Mouse (Mus musculus): ENCODE results near the gene Uts2b. TPM values are rescaled to one million over a fixed set of nuclear protein-coding genes. Genes with fewer than 3 reads are reported as not detected.

The Uts2b gene
- total and polyA plus RNA-seq, 3 experiments, result not detected

GRCm38 (mm10) chr16:27399026-27399718 lies 29.1 kb upstream of the Uts2b start:
- no peaks in the 10 kb centered on the region for H3K9me3 ChIP-seq (replicated peaks)
- ATAC-seq (ENCODE audit: extremely low read depth, insufficient number of reproducible peaks, low FRiP score, poor library complexity, severe bottlenecking) (no peak), DNase-seq (ENCODE audit: low spot score) (no peak)
- no peak overlapping the region for H3K4me3 ChIP-seq (ENCODE audit: low read depth, low read length)
- H3K27me3 ChIP-seq (ENCODE audit: insufficient read depth, low read length), result no peaks in the 10 kb centered on the region
- peaks cover 6% of the 10 kb centered on the region for H3K36me3 ChIP-seq (replicated peaks)
- H3K4me1 ChIP-seq (ENCODE audit: insufficient read depth, low read depth, low read length), result peaks cover 4% of the 10 kb centered on the region
- TF ChIP-seq POLR2AphosphoS5 (IDR thresholded peaks at IDR 0.05; ENCODE audit: insufficient replicate concordance, low read depth, low read length), result no peak
- no peak for TF ChIP-seq GATA1 (IDR thresholded peaks at IDR 0.05; ENCODE audit: borderline replicate concordance, low read length)
- TF ChIP-seq CTCF (IDR thresholded peaks at IDR 0.05; ENCODE audit: low read depth, low read length), result no peak
- no peak for TF ChIP-seq GATA2 (IDR thresholded peaks at IDR 0.05; ENCODE audit: borderline replicate concordance, low read depth, low read length)
- TF ChIP-seq TAL1 (conservative IDR thresholded peaks at IDR 0.05; ENCODE audit: low read depth, low read length), result no peak

GRCm38 (mm10) chr16:27396951-27397350 lies 26.9 kb upstream of the Uts2b start:
- no peaks in the 10 kb centered on the region for H3K27me3 ChIP-seq (ENCODE audit: insufficient read depth, low read length)
- no peak overlapping the region for H3K4me3 ChIP-seq (ENCODE audit: low read depth, low read length)
- peaks cover 5% of the 10 kb centered on the region for H3K4me1 ChIP-seq (ENCODE audit: insufficient read depth, low read depth, low read length)
- peaks cover 13% of the 10 kb centered on the region for H3K36me3 ChIP-seq (replicated peaks)
- DNase-seq (ENCODE audit: low spot score) (no peak), ATAC-seq (ENCODE audit: extremely low read depth, insufficient number of reproducible peaks, low FRiP score, poor library complexity, severe bottlenecking) (no peak)
- TF ChIP-seq CTCF (IDR thresholded peaks at IDR 0.05; ENCODE audit: low read depth, low read length) (no peak), TAL1 (conservative IDR thresholded peaks at IDR 0.05; ENCODE audit: low read depth, low read length) (no peak), GATA1 (IDR thresholded peaks at IDR 0.05; ENCODE audit: borderline replicate concordance, low read length) (no peak), POLR2AphosphoS5 (IDR thresholded peaks at IDR 0.05; ENCODE audit: insufficient replicate concordance, low read depth, low read length) (no peak), GATA2 (IDR thresholded peaks at IDR 0.05; ENCODE audit: borderline replicate concordance, low read depth, low read length) (no peak)
- no peaks in the 10 kb centered on the region for H3K9me3 ChIP-seq (replicated peaks)

DNA sequence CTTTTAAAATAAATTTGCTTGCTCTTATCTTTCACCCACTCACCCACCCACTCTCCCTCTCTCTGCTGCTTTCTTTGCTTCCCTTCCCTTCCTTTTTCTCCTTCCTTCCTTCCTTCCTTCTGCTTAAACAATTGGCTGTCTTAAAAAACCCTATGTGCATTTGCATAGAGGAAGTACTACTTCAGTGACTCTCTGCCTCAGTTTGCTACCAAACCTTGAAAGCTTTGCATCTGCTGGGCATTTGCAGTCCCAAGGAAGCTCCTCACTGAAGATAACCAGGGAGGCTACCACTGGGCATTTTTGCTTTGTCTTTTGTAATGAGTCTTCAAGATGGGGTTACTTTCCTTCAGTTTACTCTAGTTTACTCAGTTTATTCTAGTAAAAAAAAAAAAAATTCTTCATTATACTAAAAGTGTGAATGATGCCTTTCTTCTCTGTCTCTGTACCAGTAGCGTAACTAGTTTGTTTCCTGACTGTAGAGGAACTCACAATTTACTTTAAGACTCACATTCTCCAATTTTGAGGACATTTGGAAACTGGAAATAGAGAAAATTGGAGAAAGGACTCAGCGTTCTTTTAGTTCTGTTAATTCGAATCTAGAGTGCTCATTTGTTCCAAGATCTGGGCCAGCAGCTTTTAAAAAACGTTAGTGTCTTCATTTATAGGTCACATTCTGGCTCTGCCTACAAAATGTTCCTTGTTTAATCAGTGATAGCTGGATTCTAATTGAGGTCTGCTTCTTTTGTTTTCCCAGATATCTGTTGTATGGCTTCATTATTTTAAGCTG lies 25.4 kb upstream of the Uts2b start:
- Histone ChIP-seq H3K36me3 (replicated peaks) (peaks cover 19% of the 10 kb centered on the region), H3K27me3 (ENCODE audit: insufficient read depth, low read length) (no peaks in the 10 kb centered on the region), H3K4me3 (ENCODE audit: low read depth, low read length) (no peak overlapping the region), H3K9me3 (replicated peaks) (no peaks in the 10 kb centered on the region), H3K4me1 (ENCODE audit: insufficient read depth, low read depth, low read length) (peaks cover 11% of the 10 kb centered on the region)
- ATAC-seq (ENCODE audit: extremely low read depth, insufficient number of reproducible peaks, low FRiP score, poor library complexity, severe bottlenecking), result no peak
- TF ChIP-seq POLR2AphosphoS5 (IDR thresholded peaks at IDR 0.05; ENCODE audit: insufficient replicate concordance, low read depth, low read length) (no peak), TAL1 (conservative IDR thresholded peaks at IDR 0.05; ENCODE audit: low read depth, low read length) (no peak), CTCF (IDR thresholded peaks at IDR 0.05; ENCODE audit: low read depth, low read length) (no peak)
- no peak for DNase-seq (ENCODE audit: low spot score)

DNA sequence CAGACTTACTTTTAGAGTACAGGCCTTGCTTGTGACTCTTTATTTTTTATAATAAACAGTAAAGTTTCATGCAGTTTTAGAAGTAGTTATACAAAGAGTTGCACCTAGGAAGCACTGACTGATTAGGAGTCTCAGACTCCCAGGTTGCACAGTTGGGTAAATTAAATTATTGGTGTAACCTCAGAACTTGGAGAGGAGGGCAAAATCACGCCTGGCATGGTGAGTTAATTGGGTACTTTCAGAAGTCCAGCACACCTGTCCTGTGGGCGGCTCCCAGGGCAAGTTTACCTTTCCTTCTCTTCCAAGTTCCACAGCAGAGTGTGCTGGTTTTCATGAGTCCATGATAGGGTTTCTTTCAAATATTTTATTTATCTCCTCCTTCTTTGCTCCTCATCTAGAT lies 21.8 kb upstream of the Uts2b start:
- H3K4me1 ChIP-seq (ENCODE audit: insufficient read depth, low read depth, low read length), result peaks cover 30% of the 10 kb centered on the region
- no peak overlapping the region for H3K4me3 ChIP-seq (ENCODE audit: low read depth, low read length)
- ATAC-seq (ENCODE audit: extremely low read depth, insufficient number of reproducible peaks, low FRiP score, poor library complexity, severe bottlenecking), result no peak
- no peaks in the 10 kb centered on the region for H3K27me3 ChIP-seq (ENCODE audit: insufficient read depth, low read length)
- H3K36me3 ChIP-seq (replicated peaks), result peaks cover 15% of the 10 kb centered on the region
- TF ChIP-seq CTCF (IDR thresholded peaks at IDR 0.05; ENCODE audit: low read depth, low read length), result no peak
- no peak for TF ChIP-seq TAL1 (conservative IDR thresholded peaks at IDR 0.05; ENCODE audit: low read depth, low read length)
- no peak for TF ChIP-seq POLR2AphosphoS5 (IDR thresholded peaks at IDR 0.05; ENCODE audit: insufficient replicate concordance, low read depth, low read length)
- no peak for TF ChIP-seq GATA1 (IDR thresholded peaks at IDR 0.05; ENCODE audit: borderline replicate concordance, low read length)
- TF ChIP-seq GATA2 (IDR thresholded peaks at IDR 0.05; ENCODE audit: borderline replicate concordance, low read depth, low read length), result no peak
- H3K9me3 ChIP-seq (replicated peaks), result no peaks in the 10 kb centered on the region
- DNase-seq (ENCODE audit: low spot score), result no peak

DNA sequence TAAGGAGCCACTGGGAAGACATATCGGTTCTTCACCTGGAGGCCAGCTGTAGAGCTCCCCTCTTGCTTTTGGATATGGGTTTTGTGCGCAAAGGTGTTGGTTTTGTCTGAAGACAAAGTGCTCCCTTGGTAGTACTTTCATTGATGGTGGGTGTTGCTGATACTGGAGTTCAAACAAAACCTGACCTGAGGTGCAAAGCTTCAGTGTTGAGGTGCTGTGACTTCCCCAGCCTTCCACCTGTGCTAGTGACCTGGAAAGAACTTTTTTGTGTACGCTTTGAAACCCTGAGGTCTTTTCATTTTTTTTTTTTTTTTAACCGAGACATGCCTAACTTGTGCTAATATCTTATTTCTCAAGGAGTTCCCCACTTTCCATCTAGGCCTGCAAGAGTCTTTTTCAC lies 20.3 kb upstream of the Uts2b start:
- Histone ChIP-seq H3K27me3 (ENCODE audit: insufficient read depth, low read length) (peaks cover 4% of the 10 kb centered on the region; the same call in 1 of the 2 replicates), H3K36me3 (replicated peaks) (peaks cover 12% of the 10 kb centered on the region), H3K9me3 (replicated peaks) (no peaks in the 10 kb centered on the region), H3K4me3 (ENCODE audit: low read depth, low read length) (no peak overlapping the region; the same call in 1 of the 2 replicates), H3K4me1 (ENCODE audit: insufficient read depth, low read depth, low read length) (peaks cover 31% of the 10 kb centered on the region)
- no peak for ATAC-seq (ENCODE audit: extremely low read depth, insufficient number of reproducible peaks, low FRiP score, poor library complexity, severe bottlenecking)
- TF ChIP-seq GATA2 (IDR thresholded peaks at IDR 0.05; ENCODE audit: borderline replicate concordance, low read depth, low read length) (no peak), POLR2AphosphoS5 (IDR thresholded peaks at IDR 0.05; ENCODE audit: insufficient replicate concordance, low read depth, low read length) (no peak), CTCF (IDR thresholded peaks at IDR 0.05; ENCODE audit: low read depth, low read length) (no peak), GATA1 (IDR thresholded peaks at IDR 0.05; ENCODE audit: borderline replicate concordance, low read length) (no peak), TAL1 (conservative IDR thresholded peaks at IDR 0.05; ENCODE audit: low read depth, low read length) (no peak)
- DNase-seq (ENCODE audit: low spot score), result no peak

- no peak for ATAC-seq (ENCODE audit: extremely low read depth, insufficient number of reproducible peaks, low FRiP score, poor library complexity, severe bottlenecking)
- TF ChIP-seq CTCF (IDR thresholded peaks at IDR 0.05; ENCODE audit: low read depth, low read length) (no peak), GATA2 (IDR thresholded peaks at IDR 0.05; ENCODE audit: borderline replicate concordance, low read depth, low read length) (no peak), TAL1 (conservative IDR thresholded peaks at IDR 0.05; ENCODE audit: low read depth, low read length) (no peak), POLR2AphosphoS5 (IDR thresholded peaks at IDR 0.05; ENCODE audit: insufficient replicate concordance, low read depth, low read length) (no peak), GATA1 (IDR thresholded peaks at IDR 0.05; ENCODE audit: borderline replicate concordance, low read length) (no peak)
Observed at GRCm38 (mm10) chr16:27389534-27390282, 19.7 kb upstream of the Uts2b start.

More at GRCm38 (mm10) chr16:27389534-27390282, 19.7 kb upstream of the Uts2b start:
- no peak for DNase-seq (ENCODE audit: low spot score)
- peaks cover 12% of the 10 kb centered on the region for H3K36me3 ChIP-seq (replicated peaks)
- peaks cover 4% of the 10 kb centered on the region; the same call in 1 of the 2 replicates for H3K27me3 ChIP-seq (ENCODE audit: insufficient read depth, low read length)
- H3K4me3 ChIP-seq (ENCODE audit: low read depth, low read length), result peak overlapping the region; percentile 93
- no peaks in the 10 kb centered on the region for H3K9me3 ChIP-seq (replicated peaks)
- H3K4me1 ChIP-seq (ENCODE audit: insufficient read depth, low read depth, low read length), result peaks cover 29% of the 10 kb centered on the region

All from G1E (cell line).